Mouse (Mus musculus): ENCODE data around the gene Tsga10ip.

The Tsga10ip gene

DNA sequence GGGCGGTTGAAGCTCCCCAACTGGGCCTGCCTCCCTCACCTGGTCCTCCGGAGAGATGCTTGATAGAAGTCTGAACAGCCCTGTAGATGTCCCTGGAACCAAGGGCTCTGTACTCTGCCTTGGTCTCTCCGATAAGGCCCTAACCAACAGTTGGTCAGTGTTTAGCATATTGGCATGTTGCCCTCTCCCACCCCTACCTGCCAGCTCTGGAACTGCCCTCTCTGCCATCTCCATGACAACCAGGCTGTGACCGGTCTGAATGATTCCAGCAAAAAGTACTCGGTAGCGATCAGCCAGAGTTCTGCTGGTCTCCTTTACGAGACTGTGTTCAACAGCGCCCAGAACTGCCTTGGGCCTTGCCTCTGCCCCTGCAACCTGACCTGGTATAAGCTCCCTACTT, at the start of gene Tsga10ip:
Gene Tsga10ip (minus strand): TSS at position 234 of the 400 bp plus-strand sequence.
- peak; percentile 49 for DNase-seq

- no peak for DNase-seq
Observed at GRCm38 (mm10) chr19:5451766-5452165, 49.4 kb upstream of the Tsga10ip start.

GRCm38 (mm10) chr19:5449673-5450072, 47.3 kb upstream of the Tsga10ip start:
- no peak for DNase-seq

GRCm38 (mm10) chr19:5448354-5449150, 46.2 kb upstream of the Tsga10ip start:
- DNase-seq, result no peak

DNA sequence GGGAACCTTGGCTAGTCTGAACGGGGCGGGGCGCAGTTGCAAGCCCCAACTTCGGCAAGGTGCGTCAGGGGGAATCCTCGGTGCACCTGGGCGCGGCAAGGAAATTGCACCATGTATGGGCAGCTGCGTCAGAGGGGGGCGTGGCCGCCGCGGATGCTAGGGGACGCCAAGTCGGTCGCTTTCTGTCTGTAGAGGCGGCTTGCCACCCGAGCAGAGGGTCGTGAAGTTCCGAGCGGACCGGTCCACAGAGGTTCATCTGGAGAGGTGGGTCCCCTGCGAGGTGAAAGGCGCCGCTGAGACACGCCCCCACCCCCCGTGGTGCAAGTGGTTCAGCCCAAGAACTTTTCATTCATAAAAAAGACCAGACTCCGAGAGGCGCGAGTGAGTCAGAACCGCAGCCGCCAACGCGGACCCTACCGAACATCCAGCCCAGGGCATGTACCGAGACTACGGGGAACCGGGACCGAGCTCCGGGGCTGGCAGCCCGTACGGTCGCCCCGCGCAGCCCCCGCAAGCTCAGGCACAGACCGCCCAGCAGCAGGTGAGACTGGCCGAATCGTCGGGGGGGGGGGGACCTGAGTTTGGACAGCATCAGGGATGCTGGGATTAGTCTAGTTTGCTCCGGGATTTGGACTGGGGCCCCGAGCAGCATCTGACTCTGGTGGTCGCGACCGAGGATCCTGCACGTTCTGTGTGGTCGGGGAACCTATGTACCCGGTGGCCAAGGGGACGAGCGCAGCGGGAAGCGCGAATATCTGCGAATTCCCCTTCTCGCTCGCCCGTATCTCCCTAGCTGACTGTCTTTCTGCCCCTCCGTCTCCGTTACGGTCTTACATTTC, 45.4 kb upstream of the Tsga10ip start, which contains the start of gene Fosl1:
Gene Fosl1 (plus strand): TSS at position 33 of the 839 bp plus-strand sequence.
- DNase-seq, result no peak

GRCm38 (mm10) chr19:5445747-5446146, 43.4 kb upstream of the Tsga10ip start:
- DNase-seq, result no peak

GRCm38 (mm10) chr19:5444954-5445353, 42.6 kb upstream of the Tsga10ip start:
- DNase-seq, result no peak

- no peak for DNase-seq
Observed at GRCm38 (mm10) chr19:5444371-5444908, 42.1 kb upstream of the Tsga10ip start.

- DNase-seq, result no peak
Observed at GRCm38 (mm10) chr19:5433951-5434350, 31.6 kb upstream of the Tsga10ip start.

DNA sequence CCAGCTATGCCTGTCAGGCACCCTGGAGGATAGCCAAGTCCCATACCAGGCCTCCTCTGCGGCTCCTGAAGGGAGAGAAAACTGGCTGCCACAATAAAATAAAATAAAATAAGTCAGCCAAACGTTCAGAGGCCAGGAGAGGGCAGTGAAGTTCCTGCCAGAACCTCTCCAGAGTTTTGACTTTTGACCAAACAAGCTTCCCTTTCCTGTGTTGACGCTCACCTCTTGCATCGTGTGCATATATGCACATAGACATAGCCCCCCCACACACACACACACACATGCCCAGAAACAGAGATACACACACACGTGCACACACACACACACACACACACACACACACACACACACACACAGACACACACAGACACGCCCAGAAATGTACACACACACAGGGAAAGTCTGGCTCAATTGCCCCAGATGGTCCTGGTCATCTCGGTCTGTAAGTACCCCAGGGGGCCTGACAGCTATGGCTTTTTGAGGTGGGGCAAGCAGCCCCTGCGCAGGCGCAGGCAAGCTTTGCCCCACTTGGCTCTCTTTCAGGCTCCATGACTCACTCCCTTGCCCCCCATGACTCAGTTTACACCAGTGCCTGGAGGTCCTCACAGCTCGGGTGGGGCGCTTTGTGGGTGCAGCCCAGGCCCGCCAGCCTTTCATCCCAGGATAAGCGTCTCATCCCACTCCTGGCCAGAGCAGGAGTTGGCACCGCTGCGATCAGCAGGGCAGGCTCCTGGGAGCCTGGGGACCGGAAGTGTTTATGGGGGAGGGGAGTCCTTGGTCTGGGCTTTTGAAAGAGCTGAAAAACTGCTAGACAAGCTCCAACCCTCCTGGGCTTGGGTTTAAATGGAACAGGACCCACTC, 30.9 kb upstream of the Tsga10ip start:
- DNase-seq, result peak; percentile 62

DNA sequence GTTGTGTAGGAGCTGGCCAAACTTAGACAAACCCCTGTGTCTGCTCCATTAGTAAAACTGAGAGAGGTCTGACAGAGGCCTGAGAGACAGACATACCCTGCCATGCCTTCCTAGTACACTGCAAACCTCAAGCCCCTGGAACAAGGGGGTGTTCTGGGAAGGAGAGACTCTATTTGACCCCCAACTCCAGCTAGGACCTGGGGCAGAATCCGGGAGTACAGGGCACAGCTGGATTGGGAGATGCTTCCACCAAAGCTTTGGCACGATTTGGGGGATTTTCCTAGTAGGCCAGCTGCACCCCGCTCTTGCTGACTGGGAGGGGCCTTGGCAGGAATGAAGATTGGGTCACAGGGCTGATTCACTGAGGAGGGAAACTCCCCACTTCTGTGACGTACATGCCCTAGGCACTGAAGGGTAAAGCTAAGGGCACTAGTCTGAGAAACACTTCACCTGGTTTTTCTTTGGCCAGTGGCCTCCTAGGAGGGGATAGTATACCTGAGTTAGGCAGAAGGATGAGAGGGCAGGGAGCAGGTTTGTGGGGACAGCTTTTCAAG, 29.7 kb upstream of the Tsga10ip start:
- no peak for DNase-seq

GRCm38 (mm10) chr19:5430408-5430807, 28.1 kb upstream of the Tsga10ip start:
- DNase-seq, result no peak

DNA sequence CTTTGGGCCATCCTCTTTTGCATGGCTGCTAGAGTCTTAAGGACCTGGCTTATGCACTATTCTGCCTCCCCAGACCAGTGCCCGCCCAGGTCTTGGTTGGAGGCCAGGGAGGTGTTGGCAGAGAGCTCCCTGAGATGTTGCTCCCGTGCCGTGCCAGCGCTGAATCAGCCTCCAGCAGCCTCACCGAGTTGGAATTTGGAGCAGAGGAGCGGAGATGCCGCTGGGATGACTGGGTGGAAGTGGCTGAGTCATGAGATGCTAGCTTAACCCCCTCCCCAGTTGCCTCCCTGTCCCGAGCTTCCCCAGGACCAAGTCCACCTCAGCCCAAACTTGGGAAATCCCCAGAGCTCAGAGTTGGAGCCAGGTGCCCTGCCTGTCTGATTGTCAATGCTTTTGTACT, 27.5 kb upstream of the Tsga10ip start:
- peak; percentile 72 for DNase-seq

GRCm38 (mm10) chr19:5429219-5429618, 26.9 kb upstream of the Tsga10ip start:
- no peak for DNase-seq

GRCm38 (mm10) chr19:5428083-5428482, 25.8 kb upstream of the Tsga10ip start:
- DNase-seq, result peak; percentile 64

DNA sequence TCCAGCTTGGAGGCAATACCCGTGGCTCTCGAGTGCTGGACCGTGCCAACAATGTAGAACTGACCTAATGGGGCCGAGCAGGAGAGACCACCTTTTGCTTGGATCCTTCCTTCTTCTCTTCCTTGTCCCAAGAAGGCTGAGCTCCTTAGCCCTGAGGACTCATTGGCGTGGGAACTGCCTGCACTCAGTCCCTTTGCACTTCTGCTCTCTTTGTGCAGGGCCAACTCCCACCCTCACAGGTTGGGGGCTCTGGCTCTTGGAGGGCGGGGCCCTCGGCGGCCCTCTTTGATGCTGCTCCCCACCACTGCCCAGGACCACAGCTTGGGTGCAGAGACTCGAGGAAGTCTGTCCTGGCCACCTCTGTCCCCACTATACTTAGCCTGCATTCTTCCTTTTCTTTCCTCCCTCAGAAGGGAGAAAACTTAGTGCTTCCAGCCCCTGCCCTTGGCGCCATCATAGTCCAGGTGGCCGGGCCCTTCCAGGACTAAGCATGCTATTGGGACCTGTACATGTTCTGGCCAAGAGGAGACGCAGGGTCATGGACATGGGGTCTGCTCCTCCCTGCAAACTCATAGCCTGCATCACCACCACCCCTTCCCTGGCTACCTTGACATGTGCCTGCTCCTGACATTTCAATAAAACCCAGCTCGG, 24.4 kb upstream of the Tsga10ip start:
- DNase-seq, result no peak

DNA sequence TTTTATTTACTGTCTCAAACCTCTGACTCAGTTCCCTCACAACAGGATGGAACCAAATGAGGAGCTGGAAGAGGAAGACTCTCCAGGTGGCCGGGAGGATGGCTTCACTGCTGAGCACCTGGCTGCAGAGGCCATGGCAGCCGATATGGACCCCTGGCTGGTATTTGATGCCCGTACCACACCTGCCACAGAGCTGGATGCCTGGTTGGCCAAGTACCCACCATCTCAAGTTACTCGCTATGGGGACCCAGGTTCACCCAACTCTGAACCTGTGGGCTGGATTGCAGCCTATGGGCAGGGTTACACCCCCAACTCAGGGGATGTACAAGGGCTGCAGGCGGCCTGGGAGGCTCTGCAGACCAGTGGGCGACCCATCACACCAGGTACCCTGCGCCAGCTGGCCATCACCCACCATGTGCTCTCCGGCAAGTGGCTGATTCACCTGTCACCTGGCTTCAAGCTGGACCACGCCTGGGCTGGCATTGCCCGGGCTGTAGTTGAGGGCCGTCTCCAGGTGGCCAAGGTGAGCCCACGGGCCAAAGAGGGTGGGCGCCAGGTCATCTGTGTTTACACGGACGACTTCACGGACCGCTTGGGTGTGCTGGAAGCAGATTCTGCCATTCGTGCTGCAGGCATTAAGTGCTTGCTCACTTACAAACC, 23.7 kb upstream of the Tsga10ip start:
- peak; percentile 67 for DNase-seq

- DNase-seq, result peak; percentile 92
Observed at GRCm38 (mm10) chr19:5424782-5425741, 22.7 kb upstream of the Tsga10ip start, which contains the start of the genes Drap1 and AI837181. Gene Drap1 (minus strand): TSS chr19:5424979. Gene AI837181 (plus strand): TSS chr19:5425144.

- peak; percentile 82 for DNase-seq
Observed at GRCm38 (mm10) chr19:5424092-5424781, 21.9 kb upstream of the Tsga10ip start.

All from cerebellum, adult 9-10 months (tissue).